Mouse (Mus musculus) urinary bladder, postnatal 10 days (tissue): Measurements from ENCODE around the gene Tnfsf14.

Source experiments
- DNase-seq: peaks from one replicate; pipeline ENCODE4 v3.0.0; 2022; ENCODE audit warnings: low spot score

The Tnfsf14 gene

GRCm38 (mm10) chr17:57194041-57194507 lies at the start of gene Tnfsf14:
TSS of gene Tnfsf14 (minus strand) at chr17:57194177.
- DNase-seq: no peak

GRCm38 (mm10) chr17:57237181-57237580 lies 43.2 kb upstream of the Tnfsf14 start:
- DNase-seq: no peak

- DNase-seq: no peak
Measured at GRCm38 (mm10) chr17:57235803-57236202, 41.8 kb upstream of the Tnfsf14 start.

- DNase-seq: no peak
Measured at GRCm38 (mm10) chr17:57234254-57234928, 40.4 kb upstream of the Tnfsf14 start.

GRCm38 (mm10) chr17:57233038-57233437 lies 39.1 kb upstream of the Tnfsf14 start:
- no peak for DNase-seq

- no peak for DNase-seq
Measured at GRCm38 (mm10) chr17:57232200-57232599, 38.2 kb upstream of the Tnfsf14 start.

- no peak for DNase-seq
Measured at GRCm38 (mm10) chr17:57231321-57231771, 37.4 kb upstream of the Tnfsf14 start.

GRCm38 (mm10) chr17:57230728-57231125 lies 36.8 kb upstream of the Tnfsf14 start:
- DNase-seq: no peak

- no peak for DNase-seq
Measured at GRCm38 (mm10) chr17:57229851-57230727, 36.1 kb upstream of the Tnfsf14 start.

GRCm38 (mm10) chr17:57228873-57229272 lies 34.9 kb upstream of the Tnfsf14 start:
- DNase-seq: no peak

GRCm38 (mm10) chr17:57228014-57228413 lies 34.0 kb upstream of the Tnfsf14 start, which contains the start of gene C3:
TSS of gene C3 (minus strand) at chr17:57228136.
- no peak for DNase-seq

- no peak for DNase-seq
Measured at GRCm38 (mm10) chr17:57227468-57227867, 33.5 kb upstream of the Tnfsf14 start.

- peak; percentile 4 for DNase-seq
Measured at GRCm38 (mm10) chr17:57223313-57223712, 29.3 kb upstream of the Tnfsf14 start.

GRCm38 (mm10) chr17:57221911-57222310 lies 27.9 kb upstream of the Tnfsf14 start:
- DNase-seq: peak; percentile 1

GRCm38 (mm10) chr17:57219884-57220207 lies 25.9 kb upstream of the Tnfsf14 start:
- no peak for DNase-seq

- DNase-seq: no peak
Measured at GRCm38 (mm10) chr17:57219167-57219883, 25.3 kb upstream of the Tnfsf14 start.

- DNase-seq: no peak
Measured at GRCm38 (mm10) chr17:57218335-57218900, 24.4 kb upstream of the Tnfsf14 start.

- no peak for DNase-seq
Measured at GRCm38 (mm10) chr17:57214676-57215387, 20.9 kb upstream of the Tnfsf14 start.

GRCm38 (mm10) chr17:57211501-57211900 lies 17.5 kb upstream of the Tnfsf14 start:
- DNase-seq: no peak

GRCm38 (mm10) chr17:57209330-57209729 lies 15.4 kb upstream of the Tnfsf14 start:
- DNase-seq: no peak

GRCm38 (mm10) chr17:57207938-57208337 lies 14.0 kb upstream of the Tnfsf14 start:
- no peak for DNase-seq
